Mouse (Mus musculus) heart, postnatal 36 days (tissue): ENCODE measurements around the gene Gdpd5. TPM values are rescaled to one million over a fixed set of nuclear protein-coding genes. Genes with fewer than 3 reads are reported as not detected.
"Not testable (repeated sequence)": the region's sequence is repeated elsewhere in the genome, so short reads cannot be mapped to it uniquely, and the experiment has no call there.

Experiments
- DNase-seq, 2 experiments: peaks; one replicate each; pipeline ENCODE4 v3.0.0; 2021 to 2022
- intact Hi-C: fragments of 180-260 bp; cut with DNase I; formaldehyde crosslinking; loops from one replicate; pipeline ENCODE4 v1.15.1; 2025
- total RNA-seq, 2 experiments: library from RNA; stranded (reverse); gene quantifications; 2 replicates each; pipeline ENCODE4 v1.2.3; 2021

Gdpd5 gene
- total RNA-seq, 2 experiments from 2014 or later = 22.6 to 23.2 TPM

- intact Hi-C loops = no loop called here
Observed at GRCm38 (mm10) chr7:99362137-99362536, 19.1 kb upstream of the Gdpd5 start.

GRCm38 (mm10) chr7:99365069-99365468 lies 16.1 kb upstream of the Gdpd5 start:
- intact Hi-C loops = loop anchor here (1.0 to 5.0 kb wide), 2 partner anchors 33 to 93 kb away; no protein-coding TSS in a partner anchor
- DNase-seq = peak; percentile 72 to 77

More at GRCm38 (mm10) chr7:99362137-99362536, 19.1 kb upstream of the Gdpd5 start:
- no peak for DNase-seq

- intact Hi-C loops = loop anchor here (5.0 kb wide), 1 partner anchor 94 kb away; no protein-coding TSS in a partner anchor
- no peak for DNase-seq
Observed at GRCm38 (mm10) chr7:99366716-99367115, 14.5 kb upstream of the Gdpd5 start.

GRCm38 (mm10) chr7:99374325-99374724 lies 6.9 kb upstream of the Gdpd5 start:
- not testable (repeated sequence) for DNase-seq
- intact Hi-C loops = loop anchor here (10.0 kb wide), 1 partner anchor 170 kb away; no protein-coding TSS in a partner anchor

- DNase-seq = peak; percentile 84 to 92
Observed at GRCm38 (mm10) chr7:99375455-99375854, 5.8 kb upstream of the Gdpd5 start.

GRCm38 (mm10) chr7:99378870-99379269 lies 2.3 kb upstream of the Gdpd5 start:
- DNase-seq = no peak
- intact Hi-C loops = loop anchor here (10.0 kb wide), 1 partner anchor 166 kb away; no protein-coding TSS in a partner anchor

More at GRCm38 (mm10) chr7:99375455-99375854, 5.8 kb upstream of the Gdpd5 start:
- intact Hi-C loops = loop anchor here (1.0 to 10.0 kb wide), 2 partner anchors 75 to 169 kb away; no protein-coding TSS in a partner anchor

- DNase-seq = no peak
- intact Hi-C loops = loop anchor here (5.0 kb wide), 1 partner anchor 1112 kb away; the partner anchor contains the start of gene Ucp2
Observed at GRCm38 (mm10) chr7:99380491-99381213, 562 bp upstream of the Gdpd5 start.

GRCm38 (mm10) chr7:99382088-99383000 lies 1.1 kb downstream of the Gdpd5 start:
- intact Hi-C loops = loop anchor here (2.0 to 5.0 kb wide), 2 partner anchors 28 to 1110 kb away; partner anchors contain the start of gene Ucp2
- DNase-seq = no peak

GRCm38 (mm10) chr7:99383246-99383645 lies 2.0 kb downstream of the Gdpd5 start:
- intact Hi-C loops = loop anchor here (2.0 to 5.0 kb wide), 2 partner anchors 28 to 1109 kb away; partner anchors contain the start of gene Ucp2

GRCm38 (mm10) chr7:99384101-99384611 lies 2.9 kb downstream of the Gdpd5 start:
- intact Hi-C loops = loop anchor here (5.0 kb wide), 1 partner anchor 1108 kb away; the partner anchor contains the start of gene Ucp2
- peak in 1 of 2 experiments; percentile 48 for DNase-seq

More at GRCm38 (mm10) chr7:99383246-99383645, 2.0 kb downstream of the Gdpd5 start:
- no peak for DNase-seq

- peak in 1 of 2 experiments; percentile 26 for DNase-seq
- intact Hi-C loops = no loop called here
Observed at GRCm38 (mm10) chr7:99386030-99386429, 4.8 kb downstream of the Gdpd5 start.

GRCm38 (mm10) chr7:99386811-99387210 lies 5.6 kb downstream of the Gdpd5 start:
- intact Hi-C loops = no loop called here
- no peak for DNase-seq

- DNase-seq = no peak
- intact Hi-C loops = no loop called here
Observed at GRCm38 (mm10) chr7:99387356-99387755, 6.1 kb downstream of the Gdpd5 start.

GRCm38 (mm10) chr7:99390559-99390958 lies 9.3 kb downstream of the Gdpd5 start:
- DNase-seq = no peak
- intact Hi-C loops = no loop called here

- intact Hi-C loops = no loop called here
- DNase-seq = no peak
Observed at GRCm38 (mm10) chr7:99392696-99393095, 11.5 kb downstream of the Gdpd5 start.

GRCm38 (mm10) chr7:99393711-99394325 lies 12.6 kb downstream of the Gdpd5 start:
- DNase-seq = no peak
- intact Hi-C loops = no loop called here

- DNase-seq = no peak
- intact Hi-C loops = no loop called here
Observed at GRCm38 (mm10) chr7:99395385-99395784, 14.2 kb downstream of the Gdpd5 start.

- intact Hi-C loops = no loop called here
- DNase-seq = no peak
Observed at GRCm38 (mm10) chr7:99395908-99396616, 14.8 kb downstream of the Gdpd5 start.

- DNase-seq = peak in 1 of 2 experiments; percentile 44
Observed at GRCm38 (mm10) chr7:99396994-99397659, 15.9 kb downstream of the Gdpd5 start.

More at GRCm38 (mm10) chr7:99396994-99397659, 15.9 kb downstream of the Gdpd5 start:
- intact Hi-C loops = no loop called here
